Mouse (Mus musculus): ENCODE results near the gene Acot8.

DNA sequence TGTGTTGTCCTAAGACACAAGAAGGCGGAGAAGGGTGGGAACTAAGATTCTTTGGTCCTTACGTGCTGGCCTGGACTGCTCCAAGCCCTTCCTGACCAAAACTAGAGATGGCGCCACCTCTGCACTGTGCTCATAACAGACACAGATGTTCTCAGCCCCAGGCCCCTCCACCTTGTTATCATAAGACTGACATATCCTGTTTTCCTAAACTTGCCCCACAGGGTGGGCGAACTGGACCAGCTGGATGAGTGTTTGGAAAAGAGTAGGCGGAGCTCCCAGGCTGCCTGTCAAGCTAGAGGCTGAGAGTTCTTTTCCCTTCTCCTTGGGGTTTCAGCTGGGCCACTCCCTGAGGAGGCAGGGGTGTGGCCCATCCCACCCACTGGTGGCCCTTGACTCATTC lies 13.0 kb upstream of the Acot8 start:
- TF ChIP-seq CTCF (IDR thresholded peaks at IDR 0.05; ENCODE audit: control insufficient read depth, insufficient read depth, low read length) (no peak), POLR2A (IDR thresholded peaks at IDR 0.05; ENCODE audit: borderline replicate concordance, control insufficient read depth, low read depth, low read length) (no peak)
